Mouse (Mus musculus): ENCODE data around the gene Lef1.

DNA sequence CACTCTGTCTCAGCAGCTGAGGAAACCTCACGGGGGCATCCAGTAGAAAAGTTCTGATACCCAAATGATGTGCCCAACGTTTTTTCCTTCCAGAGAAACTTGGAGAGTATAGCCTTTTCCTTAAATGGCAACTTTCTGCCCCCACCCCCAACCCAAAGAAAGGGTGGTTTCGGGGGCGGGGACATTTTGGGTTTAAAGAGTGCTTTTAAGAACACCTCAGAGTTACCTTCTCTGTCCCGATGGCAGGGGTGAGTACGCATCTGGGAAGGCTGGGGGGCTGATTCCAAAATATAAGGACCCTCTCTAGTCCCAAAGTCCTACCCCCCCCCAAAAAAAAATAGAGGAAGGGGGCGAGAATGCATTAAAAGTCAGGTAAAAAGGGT lies 2.3 kb downstream of the Lef1 start:
- TF ChIP-seq POLR2A (IDR thresholded peaks at IDR 0.05; ENCODE audit: borderline replicate concordance, low read depth, low read length), result no peak
- TF ChIP-seq CTCF (IDR thresholded peaks at IDR 0.05; ENCODE audit: low read depth, low read length), result no peak

Data from bone marrow macrophage, adult 2 months (primary cell).